25 mouse cellular contexts compared by ENCODE assay signal in the genomic region with DNA sequence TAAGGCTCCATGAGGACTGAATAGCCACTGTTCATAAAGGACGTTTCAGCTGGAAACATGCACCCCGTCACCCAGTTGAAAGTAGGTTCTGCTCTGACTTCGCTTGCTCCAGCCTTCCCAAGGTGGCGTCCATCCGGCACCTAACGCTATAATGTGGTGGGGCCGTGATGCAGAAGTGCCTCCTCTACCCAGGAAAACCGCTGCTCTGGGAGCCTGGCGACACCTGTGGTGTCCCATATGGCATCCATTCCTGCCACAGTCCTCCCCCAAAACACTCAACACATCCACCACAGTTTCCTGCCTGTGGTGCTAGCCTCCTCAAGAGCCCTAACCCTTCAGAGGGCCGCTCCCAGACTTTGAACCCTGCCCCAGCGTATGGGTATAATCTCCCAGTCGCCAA. TPM values are rescaled to one million over a fixed set of nuclear protein-coding genes. Genes with fewer than 3 reads are reported as not detected.
DNase-seq lines count a peak whose midpoint lies in the region; ATAC-seq lines count a peak whose summit lies in the region.
"Had no signal": no experiment of that assay in that cellular context is flagged by ENCODE, and none has a peak within 500 bp of the region (broad histone marks: within the 10 kb centered on the region; RNA-seq: fewer than 3 reads in every experiment).

No protein-coding gene starts in this region.

- no peak overlapping the region for H3K27ac ChIP-seq in heart, embryonic 12.5 days (ENCODE audit: poor library complexity, severe bottlenecking)
- H3K27ac ChIP-seq: embryonic facial prominence, embryonic 13.5 days; embryonic facial prominence, embryonic 15.5 days; forebrain, embryonic 10.5 days; forebrain, embryonic 12.5 days had no signal

- H3K4me1 ChIP-seq in heart, embryonic 12.5 days (replicated peaks), result no peaks in the 10 kb centered on the region
- H3K4me1 ChIP-seq: forebrain, embryonic 10.5 days had no signal

- ATAC-seq in common myeloid progenitor, adult 5-6 weeks (replicated peaks; ENCODE audit: low read depth, poor library complexity, severe bottlenecking), result peak; percentile 64
- peak; percentile 42 for ATAC-seq in granulocyte monocyte progenitor cell, adult 5-6 weeks (replicated peaks; ENCODE audit: poor library complexity, severe bottlenecking)
- peak; percentile 54 for ATAC-seq in megakaryocyte progenitor cell, adult 5-6 weeks (replicated peaks; ENCODE audit: poor library complexity)
- ATAC-seq in heart, embryonic 12.5 days (ENCODE audit: insufficient number of reproducible peaks, low FRiP score), result no peak
- ATAC-seq: forebrain, embryonic 14.5 days; forebrain, embryonic 16.5 days had no signal

- H3K36me3 ChIP-seq in heart, embryonic 12.5 days, result no peaks in the 10 kb centered on the region
- H3K36me3 ChIP-seq: embryonic facial prominence, embryonic 13.5 days; embryonic facial prominence, embryonic 15.5 days; forebrain, embryonic 10.5 days; forebrain, embryonic 12.5 days had no signal

- H3K9me3 ChIP-seq in heart, embryonic 12.5 days (replicated peaks), result no peaks in the 10 kb centered on the region
- H3K9me3 ChIP-seq: embryonic facial prominence, embryonic 13.5 days; embryonic facial prominence, embryonic 15.5 days; forebrain, embryonic 10.5 days; forebrain, embryonic 12.5 days had no signal

- 75% methylated on average over 12 of the region's 12 CpGs for WGBS in heart, embryonic 12.5 days

- DNase-seq in adrenal gland, postnatal 36 days, result no peak
- no peak for DNase-seq in heart, adult 9 months (ENCODE audit: low spot score in 2 of 2)
- DNase-seq: adrenal gland, adult 2 months; adrenal gland, postnatal 10 days; adrenal gland, postnatal 25 days; cerebellum, adult 11-12 months; cerebellum, adult 2 months; cerebellum, adult 9-10 months; cerebellum, postnatal 10 days; cerebellum, postnatal 25 days; embryo, embryonic 11 days had no signal

- H3K4me3 ChIP-seq in heart, embryonic 12.5 days, result no peak overlapping the region
- H3K4me3 ChIP-seq: embryonic facial prominence, embryonic 13.5 days; embryonic facial prominence, embryonic 15.5 days; erythroblast, embryonic 14.5 days; forebrain, embryonic 10.5 days; forebrain, embryonic 12.5 days had no signal

- H3K4me2 ChIP-seq in heart, embryonic 12.5 days, result no peak overlapping the region
- H3K4me2 ChIP-seq: embryonic facial prominence, embryonic 13.5 days; embryonic facial prominence, embryonic 15.5 days; forebrain, embryonic 12.5 days had no signal

- H3K27me3 ChIP-seq in heart, embryonic 12.5 days (replicated peaks), result peaks cover 41% of the 10 kb centered on the region
- H3K27me3 ChIP-seq: embryonic facial prominence, embryonic 15.5 days; forebrain, embryonic 12.5 days had no signal

- no peak overlapping the region for H3K9ac ChIP-seq in heart, embryonic 12.5 days
- H3K9ac ChIP-seq: embryonic facial prominence, embryonic 13.5 days; embryonic facial prominence, embryonic 15.5 days; forebrain, embryonic 12.5 days had no signal

RNA-seq across cellular contexts. Expression of a gene that starts 14.2 kb away (rescaled TPM):
- 2.4 and 2.7 TPM in 2 replicates for total RNA-seq in common myeloid progenitor, adult 5-6 weeks (2017)
- 0.19 TPM in 2 replicates for total RNA-seq in granulocyte monocyte progenitor cell, adult 5-6 weeks (2014; fragmentation: Nextera tagmentation)
- 0.30 TPM in 1 of 2 replicates, not detected in the other for total RNA-seq in granulocyte monocyte progenitor cell, adult 5-6 weeks (2017)
- total RNA-seq in megakaryocyte progenitor cell, adult 5-6 weeks (2015), result 0.17 TPM in 1 of 2 replicates, not detected in the other
- total RNA-seq in megakaryocyte progenitor cell, adult 5-6 weeks (2017), result 0.12 and 0.27 TPM in 2 replicates
- total RNA-seq in adrenal gland, postnatal 36 days (2021), result 1 to 10 TPM; 3.2 to 3.7 TPM
- polyA plus RNA-seq in heart, embryonic 12.5 days (2016; fragmentation: Nextera tagmentation; extraction: Ambion mirVana), result 1.2 and 1.6 TPM in 2 replicates
- total RNA-seq: MEL had no signal

RNA-seq across cellular contexts. Expression of a gene that starts 51.2 kb away (rescaled TPM):
- total RNA-seq in common myeloid progenitor, adult 5-6 weeks (2017), result not detected in 2 replicates
- total RNA-seq in granulocyte monocyte progenitor cell, adult 5-6 weeks (2014; fragmentation: Nextera tagmentation), result not detected in 2 replicates
- total RNA-seq in granulocyte monocyte progenitor cell, adult 5-6 weeks (2017), result not detected in 2 replicates
- not detected in 2 replicates for total RNA-seq in megakaryocyte progenitor cell, adult 5-6 weeks (2015)
- 0.96 TPM in 1 of 2 replicates, not detected in the other for total RNA-seq in megakaryocyte progenitor cell, adult 5-6 weeks (2017)
- total RNA-seq in adrenal gland, postnatal 36 days (2021), result under 1 TPM; 0.56 TPM
- not detected in 2 replicates for polyA plus RNA-seq in heart, embryonic 12.5 days (2016; fragmentation: Nextera tagmentation; extraction: Ambion mirVana)
- total RNA-seq: MEL had no signal
- polyA plus RNA-seq: adrenal gland, adult 2 months; C2C12; embryonic facial prominence, embryonic 11.5 days; embryonic facial prominence, embryonic 13.5 days; erythroblast, embryonic 14.5 days; forebrain, embryonic 10.5 days; forebrain, embryonic 14.5 days had no signal

RNA-seq across cellular contexts. Expression of a gene that starts 55.7 kb away (rescaled TPM):
- 0.23 and 0.63 TPM in 2 replicates for total RNA-seq in common myeloid progenitor, adult 5-6 weeks (2017)
- total RNA-seq in granulocyte monocyte progenitor cell, adult 5-6 weeks (2014; fragmentation: Nextera tagmentation), result 1.6 and 2.1 TPM in 2 replicates
- total RNA-seq in granulocyte monocyte progenitor cell, adult 5-6 weeks (2017), result 0.99 TPM in 1 of 2 replicates, not detected in the other
- 0.61 and 0.84 TPM in 2 replicates for total RNA-seq in megakaryocyte progenitor cell, adult 5-6 weeks (2015)
- total RNA-seq in megakaryocyte progenitor cell, adult 5-6 weeks (2017), result 0.67 TPM in 1 of 2 replicates, not detected in the other
- 10 to 100 TPM; 11.9 to 14.9 TPM for total RNA-seq in adrenal gland, postnatal 36 days (2021)
- polyA plus RNA-seq in heart, embryonic 12.5 days (2016; fragmentation: Nextera tagmentation; extraction: Ambion mirVana), result 4.3 and 4.8 TPM in 2 replicates
- total RNA-seq: MEL had no signal
- polyA plus RNA-seq: erythroblast, embryonic 14.5 days had no signal
